Mouse (Mus musculus) left cerebral cortex, postnatal 25 days (tissue): ENCODE data around the gene Cspg5. TPM values are rescaled to one million over a fixed set of nuclear protein-coding genes. Genes with fewer than 3 reads are reported as not detected.

Source experiments
- DNase-seq, 2 experiments: peaks; one replicate each; pipeline ENCODE4 v3.0.0; 2022; ENCODE audit warnings: low spot score in 2 of 2, mixed read lengths in 1 of 2
- intact Hi-C: fragments of 180-260 bp; cut with DNase I; formaldehyde crosslinking; loops from one replicate; pipeline ENCODE4 v1.15.1; 2025
- total RNA-seq, 2 experiments: library from RNA; stranded (reverse); gene quantifications; 2 replicates each; pipeline ENCODE4 v1.2.3; 2021

Gene Cspg5
- 100 to 1,000 TPM; 376 to 397 TPM for total RNA-seq

GRCm38 (mm10) chr9:110243221-110243833, at the start of gene Cspg5:
Gene Cspg5 (plus strand): TSS chr9:110243783.
- intact Hi-C loops, result no loop called here
- peak in 1 of 2 experiments; percentile 68 for DNase-seq

- peak in 1 of 2 experiments; percentile 24 for DNase-seq
- intact Hi-C loops, result no loop called here
These were observed 43.7 kb upstream of the Cspg5 start for GRCm38 (mm10) chr9:110199870-110200269.

GRCm38 (mm10) chr9:110205526-110206404, 37.8 kb upstream of the Cspg5 start:
- peak; percentile 66 to 86 for DNase-seq
- intact Hi-C loops, result loop anchor here (1.0 to 2.0 kb wide), 2 partner anchors 39 to 88 kb away; no protein-coding TSS in a partner anchor

- peak in 1 of 2 experiments; percentile 66 for DNase-seq
- intact Hi-C loops, result loop anchor here (1.0 to 2.0 kb wide), 2 partner anchors 38 to 87 kb away; no protein-coding TSS in a partner anchor
These were observed 37.1 kb upstream of the Cspg5 start for GRCm38 (mm10) chr9:110206437-110206836.

- intact Hi-C loops, result no loop called here
- DNase-seq, result no peak
These were observed 35.3 kb upstream of the Cspg5 start for GRCm38 (mm10) chr9:110208265-110208664.

- DNase-seq, result no peak
- intact Hi-C loops, result no loop called here
These were observed 34.6 kb upstream of the Cspg5 start for GRCm38 (mm10) chr9:110208967-110209366.

DNA sequence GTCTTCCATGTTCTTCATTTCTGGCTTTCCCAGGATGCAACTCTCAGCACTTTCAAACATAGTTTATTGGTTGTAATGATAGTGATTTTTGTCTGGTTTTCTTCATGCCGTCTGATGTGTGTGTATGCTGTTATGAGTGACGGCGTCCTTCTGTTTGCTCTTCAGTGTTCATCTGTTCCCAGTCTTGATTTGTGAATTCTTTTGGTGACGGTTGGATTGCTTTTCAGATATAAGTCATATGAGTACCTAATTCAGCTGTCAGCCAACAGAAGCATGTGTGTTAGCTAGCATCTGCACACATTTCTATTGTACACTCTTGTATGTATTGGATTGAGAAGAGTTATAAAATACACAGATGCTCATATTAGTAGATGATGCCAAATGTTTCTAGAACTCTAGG, 19.3 kb upstream of the Cspg5 start:
- intact Hi-C loops, result no loop called here
- DNase-seq, result no peak

- no peak for DNase-seq
- intact Hi-C loops, result no loop called here
These were observed 17.4 kb upstream of the Cspg5 start for GRCm38 (mm10) chr9:110226191-110226590.

DNA sequence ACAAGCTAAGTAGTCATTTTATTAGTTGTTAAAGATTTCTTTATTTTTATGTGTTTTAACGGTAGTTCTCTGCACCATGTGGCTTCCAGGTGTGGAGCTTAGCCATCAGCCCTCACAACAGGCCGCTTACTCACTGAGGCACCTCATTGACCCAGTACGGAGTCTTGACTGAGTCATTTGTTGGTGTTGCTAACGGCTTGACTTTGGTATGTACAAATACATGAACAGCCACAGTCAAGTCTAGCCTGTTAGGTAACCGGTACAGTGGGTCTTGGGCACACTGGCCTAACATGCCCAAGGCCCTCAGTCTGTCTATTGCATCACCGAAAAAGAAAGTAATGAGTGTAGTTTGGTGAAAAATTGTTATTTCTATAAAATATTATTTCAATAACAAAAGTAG, 14.9 kb upstream of the Cspg5 start:
- DNase-seq, result no peak

GRCm38 (mm10) chr9:110229112-110229511, 14.5 kb upstream of the Cspg5 start:
- DNase-seq, result no peak
- intact Hi-C loops, result no loop called here

More for the DNA sequence above, 14.9 kb upstream of the Cspg5 start:
- intact Hi-C loops, result no loop called here

GRCm38 (mm10) chr9:110229566-110230248, 13.9 kb upstream of the Cspg5 start:
- intact Hi-C loops, result no loop called here
- peak in 1 of 2 experiments; percentile 68 for DNase-seq

DNA sequence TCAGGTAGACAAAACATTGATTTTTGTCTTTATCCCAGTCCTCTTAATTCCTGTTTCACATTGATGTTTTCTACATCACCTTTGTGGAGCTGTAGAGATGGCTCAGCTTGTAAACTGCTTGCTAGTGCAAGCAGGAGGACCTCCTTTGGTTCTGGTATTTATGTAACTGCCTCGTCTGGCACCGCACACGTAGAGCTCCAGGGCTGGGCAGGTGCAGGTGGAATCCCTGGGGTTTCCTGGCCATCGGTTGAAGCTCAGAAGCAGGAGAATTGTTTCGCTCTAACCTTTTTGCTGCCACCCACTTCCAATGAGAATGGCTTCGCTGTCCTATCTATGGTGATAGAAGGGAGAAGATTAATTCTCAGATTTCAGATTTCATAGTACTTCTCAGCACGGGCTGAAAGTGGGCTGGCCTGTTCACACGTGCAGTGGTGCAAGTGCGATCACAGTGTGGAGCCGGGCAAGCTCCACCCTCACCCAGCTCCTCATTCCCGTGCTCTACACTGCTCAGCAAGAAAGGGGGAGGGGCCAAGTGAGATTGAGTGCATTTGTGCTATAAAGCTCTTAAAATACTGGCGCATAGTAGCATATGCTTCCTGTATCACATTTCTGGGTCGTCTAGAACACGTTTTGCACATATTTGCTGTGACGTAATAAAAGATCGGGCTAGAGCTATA, 13.1 kb upstream of the Cspg5 start:
- intact Hi-C loops, result no loop called here
- DNase-seq, result peak in 1 of 2 experiments; percentile 67

- DNase-seq, result no peak
- intact Hi-C loops, result no loop called here
These were observed 8.6 kb upstream of the Cspg5 start for GRCm38 (mm10) chr9:110234962-110235361.

DNA sequence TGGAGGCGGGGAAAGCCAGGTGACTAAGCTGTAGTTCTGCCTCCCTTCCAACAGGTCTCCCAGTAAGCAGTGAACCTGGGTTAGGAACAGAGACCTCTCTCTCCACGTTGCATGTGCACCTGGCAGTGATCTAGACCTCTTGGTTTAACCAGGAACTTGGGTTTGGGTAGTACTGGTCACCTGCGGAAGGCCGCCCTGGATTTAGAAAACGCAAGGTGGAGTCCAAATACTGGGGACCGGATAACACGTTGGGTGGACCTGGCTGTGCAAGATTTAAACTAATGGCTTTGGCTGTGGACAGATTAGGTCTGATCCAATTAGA, 945 bp downstream of the Cspg5 start:
- no peak for DNase-seq
- intact Hi-C loops, result loop anchor here (2.0 kb wide), 1 partner anchor 38 kb away; no protein-coding TSS in a partner anchor

DNA sequence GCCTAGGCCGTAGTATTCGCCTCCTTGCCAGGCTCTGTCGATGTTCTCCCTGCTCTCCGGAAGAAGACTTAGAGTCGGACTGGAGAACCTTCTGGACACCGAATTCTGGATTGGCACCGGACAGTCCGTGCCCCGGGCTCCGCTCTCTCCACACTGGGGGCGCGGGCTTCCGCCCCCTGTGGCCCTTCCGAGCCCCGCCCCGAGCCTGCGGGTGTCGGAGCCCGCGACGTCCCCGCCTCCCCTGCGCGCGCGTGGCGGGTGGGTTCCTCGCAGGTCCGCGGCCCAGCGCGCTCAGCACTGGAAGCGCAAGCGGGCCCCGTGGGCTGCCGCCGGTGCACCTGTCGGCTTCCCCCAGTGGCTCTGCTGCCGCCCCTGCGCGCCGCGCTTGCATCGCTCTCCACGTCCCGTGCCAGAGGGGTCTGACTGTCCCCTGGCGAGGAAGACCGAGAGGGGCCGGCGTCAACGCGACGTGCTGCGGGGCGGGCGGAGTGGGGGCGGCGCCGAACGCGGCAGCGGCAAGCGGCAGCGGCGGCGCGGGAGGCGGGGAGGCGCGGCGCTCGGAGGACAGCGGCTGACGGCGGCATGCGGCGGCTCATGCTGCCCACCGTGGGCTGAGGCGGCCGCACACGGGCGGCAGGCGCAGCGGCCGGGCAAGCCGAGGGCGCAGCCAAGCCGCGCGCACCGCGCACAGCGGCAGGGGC, 1.5 kb downstream of the Cspg5 start:
- peak; percentile 83 for DNase-seq
- intact Hi-C loops, result loop anchor here (2.0 kb wide), 1 partner anchor 38 kb away; no protein-coding TSS in a partner anchor

GRCm38 (mm10) chr9:110245590-110246320, 2.2 kb downstream of the Cspg5 start:
- DNase-seq, result peak; percentile 58 to 74
- intact Hi-C loops, result loop anchor here (2.0 kb wide), 1 partner anchor 39 kb away; no protein-coding TSS in a partner anchor

- no peak for DNase-seq
- intact Hi-C loops, result no loop called here
These were observed 2.7 kb downstream of the Cspg5 start for GRCm38 (mm10) chr9:110246321-110246640.

GRCm38 (mm10) chr9:110247049-110247448, 3.5 kb downstream of the Cspg5 start:
- no peak for DNase-seq
- intact Hi-C loops, result no loop called here
